Mouse (Mus musculus) monocyte, adult 2 months (primary cell): ENCODE data around the gene 3110082I17Rik.
"Not testable (repeated sequence)": the region's sequence is repeated elsewhere in the genome, so short reads cannot be mapped to it uniquely, and the experiment has no call there.

Experiments
- DNase-seq, 2 experiments: peaks; one replicate each; pipeline ENCODE4 v3.0.0; 2022; ENCODE audit warnings: low spot score in 2 of 2, low read depth in 1 of 2

3110082I17Rik gene

DNA sequence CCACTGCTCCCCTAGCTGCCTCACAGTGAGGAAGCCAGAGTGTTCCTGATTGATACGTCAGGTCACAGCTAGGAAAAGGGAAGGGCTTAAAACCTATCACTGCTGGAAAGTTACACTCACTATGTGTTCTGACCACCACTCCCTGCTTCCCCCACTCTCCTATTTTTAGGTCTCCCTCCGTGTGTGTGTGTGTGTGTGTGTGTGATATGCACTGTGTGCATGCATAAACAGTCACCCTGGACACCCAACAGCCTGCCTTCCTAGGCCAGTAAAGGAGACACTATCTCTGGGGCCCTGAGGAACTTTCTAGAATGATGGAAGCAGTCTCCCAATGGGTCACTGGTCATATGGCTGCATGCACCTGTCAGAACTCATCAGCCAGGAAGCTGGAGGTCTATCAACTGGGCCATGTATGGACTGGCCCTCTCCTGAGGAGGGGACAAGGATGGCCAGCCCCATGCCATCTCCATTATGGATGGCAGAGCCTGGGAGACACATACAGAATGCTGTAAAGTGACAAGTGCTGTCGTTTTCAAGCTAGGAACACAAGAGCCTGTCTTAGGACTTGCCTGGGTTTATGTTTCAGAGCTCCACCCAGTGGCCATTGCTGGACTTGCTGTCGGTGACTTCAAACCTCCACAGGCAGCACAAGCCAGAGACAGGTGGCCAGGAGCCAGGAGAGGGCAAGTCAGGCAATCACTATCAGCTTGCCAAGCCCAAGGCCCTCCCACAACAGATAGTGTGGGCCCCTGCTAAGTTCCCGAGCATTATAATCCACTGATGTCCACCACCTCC lies 62.2 kb downstream of the 3110082I17Rik start:
- DNase-seq = peak; percentile 51 to 73

GRCm38 (mm10) chr5:139397359-139397916 lies 62.9 kb downstream of the 3110082I17Rik start:
- no peak for DNase-seq

DNA sequence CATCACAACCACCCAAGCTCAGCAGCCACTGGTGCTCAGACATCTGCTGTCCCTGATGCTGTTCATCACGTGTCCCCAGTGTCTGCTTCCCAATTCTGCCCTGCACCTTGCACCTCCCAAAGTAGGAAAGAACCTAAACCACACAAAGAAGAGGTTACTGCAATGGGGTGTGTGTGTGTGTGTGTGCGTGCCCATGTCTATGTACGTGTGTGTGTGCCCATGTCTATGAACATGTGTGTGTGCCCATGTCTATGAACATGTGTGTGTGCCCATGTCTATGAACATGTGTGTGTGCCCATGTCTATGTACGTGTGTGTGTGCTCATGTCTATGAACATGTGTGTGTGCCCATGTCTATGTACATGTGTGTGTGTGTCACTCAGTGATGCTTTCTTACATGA lies 64.8 kb downstream of the 3110082I17Rik start:
- DNase-seq = no peak

- no peak for DNase-seq
These were observed 65.9 kb downstream of the 3110082I17Rik start for GRCm38 (mm10) chr5:139394399-139394798.

DNA sequence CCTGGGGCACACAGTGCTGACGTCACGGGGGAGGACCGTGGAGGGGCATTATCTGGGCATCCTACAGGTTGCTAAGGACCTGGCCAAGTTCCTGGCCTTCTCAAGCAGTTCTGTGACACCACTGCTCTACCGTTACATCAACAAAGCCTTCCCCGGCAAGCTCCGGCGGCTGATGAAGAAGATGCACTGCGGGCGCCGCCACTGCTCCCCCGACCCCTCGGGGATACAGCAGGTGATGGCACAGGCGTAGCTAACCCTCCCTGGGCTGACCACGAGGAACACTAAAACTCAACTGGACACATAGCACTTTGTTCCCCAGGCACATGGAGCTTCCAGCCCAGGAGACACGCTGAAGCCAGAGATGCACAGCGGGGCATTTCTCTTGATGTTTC lies 67.1 kb downstream of the 3110082I17Rik start:
- no peak for DNase-seq

DNA sequence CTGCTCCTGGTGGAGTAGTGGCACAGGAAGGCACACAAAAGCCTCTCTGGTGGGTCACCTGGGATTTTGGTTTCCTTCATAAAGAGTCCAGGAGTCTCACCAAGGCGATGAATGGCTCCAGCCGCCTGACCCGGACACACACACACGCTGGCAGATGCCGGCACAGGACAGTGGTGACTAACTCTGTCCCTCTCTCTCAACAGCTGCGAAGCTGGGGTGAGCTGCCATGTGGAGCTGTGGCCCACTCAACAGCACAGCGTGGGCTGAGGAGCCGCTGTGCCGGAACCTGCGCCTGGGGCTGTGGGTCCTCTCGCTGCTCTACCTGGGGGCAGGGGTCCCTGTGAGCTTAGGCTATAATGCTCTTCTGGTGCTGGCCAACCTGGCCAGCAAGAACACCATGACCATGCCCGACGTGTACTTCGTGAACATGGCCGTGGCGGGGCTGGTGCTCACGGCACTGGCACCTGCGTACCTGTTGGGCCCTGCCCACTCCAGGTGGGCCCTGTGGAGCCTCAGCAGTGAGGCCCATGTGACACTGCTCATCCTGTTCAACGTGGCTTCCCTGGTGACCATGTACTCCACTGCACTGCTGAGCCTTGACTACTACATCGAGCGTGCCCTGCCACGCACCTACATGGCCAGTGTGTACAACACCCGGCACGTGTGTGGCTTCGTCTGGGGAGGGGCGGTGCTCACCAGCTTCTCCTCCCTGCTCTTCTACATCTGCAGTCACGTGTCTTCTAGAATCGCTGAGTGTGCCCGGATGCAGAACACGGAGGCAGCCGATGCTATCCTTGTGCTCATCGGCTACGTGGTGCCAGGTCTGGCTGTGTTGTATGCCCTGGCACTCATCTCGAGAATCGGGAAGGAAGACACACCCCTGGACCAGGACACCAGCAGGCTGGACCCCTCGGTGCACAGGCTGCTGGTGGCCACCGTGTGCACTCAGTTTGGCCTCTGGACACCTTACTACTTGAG lies 67.8 kb downstream of the 3110082I17Rik start:
- no peak for DNase-seq

DNA sequence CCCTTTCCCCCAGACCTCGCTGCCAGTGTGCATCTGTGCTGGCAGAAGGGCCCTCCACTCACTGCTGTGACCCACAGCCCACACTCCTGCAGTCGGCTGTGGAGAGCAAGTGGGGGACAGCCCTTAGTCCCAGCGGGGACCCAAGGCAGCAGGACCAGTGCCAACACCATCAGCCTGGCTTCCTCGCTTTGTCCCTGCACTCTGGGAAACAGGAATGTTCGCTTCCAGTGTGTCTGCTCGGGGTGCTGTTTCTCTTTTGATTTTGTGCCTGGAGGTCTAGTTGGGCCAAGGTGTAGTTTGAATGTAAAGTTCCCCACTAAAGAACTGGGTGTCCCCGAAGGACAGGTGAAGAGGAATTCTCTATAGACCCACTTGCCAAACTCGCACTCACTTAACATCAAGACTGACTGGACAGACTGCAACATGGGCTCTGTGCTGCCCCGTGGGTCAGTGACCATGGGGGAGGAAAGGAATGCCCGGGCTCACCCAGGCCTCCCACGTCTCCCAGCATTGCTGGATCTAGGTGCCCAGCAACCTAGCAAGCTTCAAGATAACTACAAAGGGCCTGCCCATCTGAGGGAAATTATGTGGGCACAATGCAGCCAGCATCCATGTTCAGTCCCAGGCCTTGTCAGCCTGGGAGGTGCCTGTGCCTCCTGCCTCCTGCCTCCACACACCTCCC lies 68.9 kb downstream of the 3110082I17Rik start:
- DNase-seq = no peak

GRCm38 (mm10) chr5:139390324-139391119 lies 69.8 kb downstream of the 3110082I17Rik start:
- DNase-seq = not testable (repeated sequence)

DNA sequence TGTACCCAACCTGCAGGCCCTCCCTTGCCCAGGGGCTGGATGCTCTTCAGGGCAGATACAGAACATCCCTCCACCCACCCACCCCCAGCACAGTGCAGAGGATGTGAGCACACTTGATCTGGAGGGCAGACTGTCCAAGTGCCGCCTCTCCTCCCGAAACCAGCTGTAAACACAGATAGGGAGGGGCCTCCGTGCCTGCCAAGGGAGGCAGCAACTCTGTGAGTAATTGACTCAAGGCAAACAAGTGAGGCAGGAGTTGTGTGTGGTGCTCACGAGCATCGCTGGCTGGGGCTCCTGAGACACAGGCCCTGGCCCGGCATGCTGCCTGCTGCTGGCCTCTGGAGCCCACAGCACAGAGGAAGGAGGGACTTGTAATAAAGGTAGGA lies 70.7 kb downstream of the 3110082I17Rik start:
- no peak for DNase-seq

DNA sequence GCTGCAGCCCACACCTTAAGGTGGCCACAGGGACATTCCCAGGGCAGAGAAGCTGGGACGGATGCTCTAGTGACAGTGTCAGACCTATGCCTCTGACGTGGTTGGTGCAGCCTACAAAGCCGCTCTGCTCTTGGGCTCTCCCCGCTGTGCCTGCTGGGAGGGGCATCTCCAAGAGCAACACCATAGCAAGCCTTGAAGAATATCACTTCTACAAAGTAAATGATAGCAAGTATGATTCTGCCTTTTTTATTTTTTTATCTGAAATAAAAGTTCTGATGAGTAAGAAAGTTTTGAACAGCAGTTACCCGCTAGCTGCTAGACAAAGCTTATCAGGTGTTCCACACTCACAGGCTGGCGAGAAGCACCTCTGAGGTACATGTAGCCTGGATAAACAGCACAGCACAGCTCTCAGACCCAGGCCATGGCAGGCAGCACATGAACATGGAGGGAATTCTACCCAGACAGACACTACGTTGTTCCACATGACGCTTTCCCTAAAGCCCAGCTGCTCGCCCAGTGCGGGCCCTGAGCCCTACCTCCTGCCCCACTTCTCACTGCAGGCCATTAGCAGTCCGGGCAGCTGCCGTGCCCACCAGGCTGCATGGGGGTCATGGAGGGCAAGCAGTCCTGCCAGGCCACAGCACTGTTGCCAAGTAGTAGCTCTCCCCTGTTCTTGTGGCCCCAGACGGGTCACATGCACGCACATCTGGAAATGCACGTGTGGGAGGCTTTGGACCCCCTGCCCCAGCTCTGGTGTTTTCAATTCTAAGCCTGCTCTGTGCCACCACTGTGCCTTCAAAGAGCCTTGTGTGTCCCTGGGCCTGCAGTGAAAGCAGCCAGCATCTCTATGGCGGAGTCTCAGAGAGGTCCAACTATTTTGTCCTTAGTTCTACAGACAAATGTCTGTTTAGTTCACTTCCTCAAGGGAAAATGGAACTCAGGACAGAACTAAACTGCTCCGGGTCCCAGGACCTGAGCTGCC lies 71.3 kb downstream of the 3110082I17Rik start:
- no peak for DNase-seq

DNA sequence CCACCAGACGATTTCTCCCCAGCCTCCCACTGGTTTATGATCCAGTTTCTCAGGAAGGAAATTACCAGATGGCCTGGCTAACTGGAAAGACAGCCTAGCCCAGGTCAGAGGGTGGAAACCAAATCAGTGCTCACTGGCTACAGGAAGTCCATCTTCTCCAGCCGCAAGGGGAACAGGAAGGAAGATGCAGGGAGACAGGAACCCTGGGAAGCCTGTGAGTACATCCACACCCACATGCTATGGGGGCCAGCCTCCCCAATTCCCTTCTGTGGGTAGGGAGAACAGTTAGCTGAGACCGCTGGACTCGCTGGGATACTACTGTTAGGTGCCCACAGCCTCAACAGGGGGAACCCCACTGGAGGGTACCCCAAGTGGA lies 72.1 kb downstream of the 3110082I17Rik start:
- DNase-seq = no peak

GRCm38 (mm10) chr5:139387329-139388194 lies 72.8 kb downstream of the 3110082I17Rik start:
- DNase-seq = no peak

DNA sequence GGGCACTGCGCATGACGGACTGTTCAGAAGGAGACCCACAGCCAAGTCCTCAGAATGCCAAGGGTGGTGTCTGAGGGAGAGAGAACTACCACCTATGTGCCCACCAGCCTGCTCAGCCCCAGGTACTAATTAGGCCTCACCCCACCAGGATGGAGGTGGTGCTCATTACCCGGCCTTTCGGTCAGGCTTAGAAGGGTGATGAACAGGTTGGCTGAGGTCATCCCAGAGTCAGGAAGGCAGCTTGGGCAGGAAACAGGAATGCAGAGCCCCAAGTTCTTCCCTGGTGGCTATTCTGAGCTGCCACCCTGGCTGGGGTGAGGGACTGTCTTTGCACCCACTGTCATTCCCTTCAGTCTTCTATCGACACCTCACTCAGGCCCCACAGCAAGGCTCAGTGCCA lies 74.3 kb downstream of the 3110082I17Rik start:
- no peak for DNase-seq

GRCm38 (mm10) chr5:139384531-139384930 lies 75.8 kb downstream of the 3110082I17Rik start:
- no peak for DNase-seq

DNA sequence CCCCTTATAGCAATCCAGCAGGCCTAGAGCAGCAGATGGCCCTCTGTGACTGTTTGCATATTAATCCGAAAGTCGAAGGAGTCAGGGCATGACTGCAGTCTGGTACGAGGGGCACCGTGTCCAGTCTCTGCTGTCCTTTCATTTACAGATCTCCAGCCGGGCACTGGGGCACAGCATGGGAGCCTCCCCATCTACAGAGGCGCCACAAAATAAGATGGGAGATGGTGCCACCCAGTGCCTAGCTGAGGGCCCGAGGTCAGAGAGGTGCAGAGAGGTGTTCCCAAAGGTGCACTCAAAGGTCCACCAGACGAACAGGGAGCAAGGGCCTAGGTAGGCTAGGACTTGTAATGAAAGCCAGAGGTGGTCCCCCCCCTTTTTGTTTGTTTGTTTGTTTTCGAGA lies 77.1 kb downstream of the 3110082I17Rik start:
- no peak for DNase-seq

DNA sequence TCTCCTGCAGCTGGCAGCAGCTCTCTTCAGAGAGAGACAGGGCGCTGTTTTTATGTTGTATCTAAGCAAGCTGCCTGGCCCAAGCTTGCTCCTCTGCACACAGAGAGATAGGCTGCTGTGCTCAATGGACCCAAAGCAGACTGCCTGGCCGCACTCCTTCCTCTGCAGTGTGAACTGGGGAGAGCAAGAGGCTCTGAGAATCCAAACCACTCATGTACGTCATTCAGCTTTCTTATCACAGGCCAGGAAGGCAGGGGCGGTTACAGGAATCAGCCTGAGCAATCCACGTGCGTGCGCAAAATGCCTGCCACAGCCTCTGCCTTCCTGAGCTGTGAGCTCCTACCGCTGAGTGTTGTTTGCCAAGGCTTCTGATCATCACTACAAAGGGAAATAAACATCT lies 77.6 kb downstream of the 3110082I17Rik start:
- DNase-seq = no peak

- no peak for DNase-seq
These were observed 78.5 kb downstream of the 3110082I17Rik start for GRCm38 (mm10) chr5:139381586-139382513.
